Mouse (Mus musculus) G1E (cell line): Measurements from ENCODE around the gene Agap1. TPM values are rescaled to one million over a fixed set of nuclear protein-coding genes. Genes with fewer than 3 reads are reported as not detected.

ENCODE experiments used
- ATAC-seq: 2 replicates; pipeline ENCODE4 v1.8.0; 2016; ENCODE audit warnings: mild to moderate bottlenecking; ENCODE audit not compliant: insufficient number of reproducible peaks, poor library complexity, low FRiP score, severe bottlenecking; ENCODE audit errors: extremely low read depth
- DNase-seq: peaks from one replicate; pipeline ENCODE4 v3.0.0; 2012; ENCODE audit warnings: low spot score
- H3K27me3 ChIP-seq: 2 replicates; pipeline ENCODE4 v1.6.1; 2012; ENCODE audit warnings: mild to moderate bottlenecking, low read length, inconsistent platforms; ENCODE audit not compliant: insufficient read depth
- H3K36me3 ChIP-seq: replicated peaks from 2 replicates; pipeline ENCODE3; 2012; ENCODE audit warnings: mild to moderate bottlenecking, inconsistent platforms
- H3K4me1 ChIP-seq: 2 replicates; pipeline ENCODE4 v1.6.1; 2012; ENCODE audit warnings: low read depth, low read length, inconsistent platforms, mixed read lengths; ENCODE audit not compliant: insufficient read depth
- H3K4me3 ChIP-seq: 2 replicates; pipeline ENCODE4 v1.5.1; 2012; ENCODE audit warnings: low read depth, mild to moderate bottlenecking, inconsistent platforms, low read length, moderate library complexity, mixed read lengths
- H3K9me3 ChIP-seq: replicated peaks from 2 replicates; pipeline ENCODE4 v1.6.1; 2012; ENCODE audit warnings: inconsistent platforms
- CTCF ChIP-seq: IDR thresholded peaks from 2 replicates; pipeline ENCODE4 v1.5.1; 2012; ENCODE audit warnings: low read depth, low read length, inconsistent platforms, mixed read lengths
- GATA1 ChIP-seq: IDR thresholded peaks from 2 replicates; pipeline ENCODE4 v1.6.1; 2012; ENCODE audit warnings: borderline replicate concordance, low read length, inconsistent platforms, mixed read lengths
- GATA2 ChIP-seq: IDR thresholded peaks from 2 replicates; pipeline ENCODE4 v1.6.1; 2012; ENCODE audit warnings: low read depth, low read length, inconsistent platforms, borderline replicate concordance
- POLR2AphosphoS5 ChIP-seq: IDR thresholded peaks from 2 replicates; pipeline ENCODE4 v1.6.1; 2012; ENCODE audit warnings: low read depth, low read length, inconsistent platforms; ENCODE audit not compliant: insufficient replicate concordance
- TAL1 ChIP-seq: conservative IDR thresholded peaks from 2 replicates; pipeline ENCODE4 v1.6.1; 2012; ENCODE audit warnings: low read depth, low read length, inconsistent platforms, mixed read lengths
- polyA plus RNA-seq: library from polyadenylated mRNA; stranded (reverse); fragments of >175 nt; gene quantifications from 2 replicates; pipeline ENCODE4 v1.2.3, GENCODE M21; 2012
- total RNA-seq, 2 experiments: library from RNA; stranded (forward) in 1 of 2; stranded (reverse) in 1 of 2; fragments of 200-1000 nt in 1 of 2; fragments of >200 nt in 1 of 2; fragmentation: Nextera tagmentation in 1 of 2; gene quantifications; 2 replicates each; pipeline ENCODE4 v1.2.3; 2014 to 2017

Gene Agap1
- total and polyA plus RNA-seq, 3 experiments: 0.01 to 0.45 (median 0.16) TPM

DNA sequence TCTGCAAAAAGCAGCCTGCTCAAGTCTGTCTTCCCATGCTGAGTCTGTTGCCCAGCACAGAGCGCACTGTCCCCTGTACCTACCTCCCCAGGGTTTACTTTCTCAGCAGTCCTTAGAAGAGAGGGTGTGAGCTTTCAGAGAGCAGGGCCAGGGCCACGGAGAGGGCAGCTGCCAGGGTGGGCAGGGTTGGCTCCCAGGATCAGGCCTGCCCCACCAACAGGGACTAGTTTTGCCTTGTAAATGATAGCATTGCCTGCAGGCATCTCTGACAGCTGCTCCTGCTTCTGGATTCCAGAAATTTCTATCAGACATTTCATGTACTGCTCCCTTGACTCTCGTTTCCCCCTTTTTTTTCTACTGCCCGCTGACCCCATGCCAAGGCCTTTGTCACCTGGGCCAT lies 16.8 kb downstream of the Agap1 start:
- Histone ChIP-seq H3K9me3 (peaks cover 95% of the 10 kb centered on the region), H3K27me3 (no peaks in the 10 kb centered on the region; the same call in 1 of the 2 replicates), H3K4me3 (no peak overlapping the region), H3K36me3 (no peaks in the 10 kb centered on the region), H3K4me1 (no peaks in the 10 kb centered on the region)
- DNase-seq (no peak), ATAC-seq (no peak)
- TF ChIP-seq POLR2AphosphoS5: no peak
- TF ChIP-seq CTCF: no peak
- no peak for TF ChIP-seq GATA1
- TF ChIP-seq GATA2: no peak
- TF ChIP-seq TAL1: no peak

DNA sequence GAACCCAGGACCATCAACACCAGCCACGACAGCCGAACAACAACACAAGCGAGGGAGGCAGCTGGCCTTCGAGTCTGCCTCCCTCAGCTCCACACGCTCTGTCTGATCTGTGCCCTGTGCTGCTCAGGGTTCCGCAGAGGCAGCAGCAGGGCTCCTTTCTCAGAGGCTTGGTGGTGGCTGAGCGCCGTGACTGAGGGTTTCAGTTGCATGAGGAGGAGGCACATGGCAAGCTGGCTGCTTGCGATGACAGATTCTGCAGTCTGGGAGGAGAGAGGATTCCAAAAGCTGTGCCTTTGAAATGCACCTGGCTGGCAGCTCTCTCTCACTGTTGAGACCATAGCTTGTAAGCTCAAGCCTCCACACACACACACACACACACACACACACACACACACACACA lies 17.3 kb downstream of the Agap1 start:
- ATAC-seq (no peak), DNase-seq (no peak)
- no peaks in the 10 kb centered on the region for H3K36me3 ChIP-seq
- H3K4me3 ChIP-seq: peak overlapping the region; percentile 33; the same call in 1 of the 2 replicates
- no peak for TF ChIP-seq GATA2
- TF ChIP-seq POLR2AphosphoS5: no peak
- no peak for TF ChIP-seq TAL1
- TF ChIP-seq GATA1: no peak
- no peak for TF ChIP-seq CTCF
- H3K9me3 ChIP-seq: peaks cover 95% of the 10 kb centered on the region
- H3K4me1 ChIP-seq: no peaks in the 10 kb centered on the region
- no peaks in the 10 kb centered on the region; the same call in 1 of the 2 replicates for H3K27me3 ChIP-seq

DNA sequence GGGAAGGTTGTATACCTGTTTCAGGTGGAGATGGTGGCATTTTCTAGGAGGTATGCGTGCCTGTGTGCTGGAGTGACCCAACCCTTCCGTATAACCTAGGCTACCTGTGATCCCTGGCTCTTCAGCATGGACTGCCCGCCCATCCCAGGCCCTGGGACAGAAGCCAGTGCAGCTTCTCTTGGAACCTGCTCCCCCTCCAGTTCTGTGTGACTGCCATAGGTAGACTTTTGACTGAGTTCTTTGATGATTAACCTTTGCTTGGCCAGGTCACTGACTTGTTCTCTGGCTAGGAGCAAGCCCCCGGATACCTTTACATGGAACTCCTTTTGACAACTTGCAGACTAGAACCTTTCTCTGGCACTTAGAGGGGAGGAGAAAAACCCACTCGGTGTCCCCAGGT lies 19.3 kb downstream of the Agap1 start:
- no peaks in the 10 kb centered on the region for H3K36me3 ChIP-seq
- DNase-seq (no peak), ATAC-seq (no peak)
- no peak overlapping the region for H3K4me3 ChIP-seq
- peaks cover 94% of the 10 kb centered on the region for H3K9me3 ChIP-seq
- H3K4me1 ChIP-seq: no peaks in the 10 kb centered on the region
- no peaks in the 10 kb centered on the region; the same call in 1 of the 2 replicates for H3K27me3 ChIP-seq
- TF ChIP-seq TAL1: no peak
- no peak for TF ChIP-seq CTCF
- no peak for TF ChIP-seq POLR2AphosphoS5
- TF ChIP-seq GATA2: no peak
- TF ChIP-seq GATA1: no peak

DNA sequence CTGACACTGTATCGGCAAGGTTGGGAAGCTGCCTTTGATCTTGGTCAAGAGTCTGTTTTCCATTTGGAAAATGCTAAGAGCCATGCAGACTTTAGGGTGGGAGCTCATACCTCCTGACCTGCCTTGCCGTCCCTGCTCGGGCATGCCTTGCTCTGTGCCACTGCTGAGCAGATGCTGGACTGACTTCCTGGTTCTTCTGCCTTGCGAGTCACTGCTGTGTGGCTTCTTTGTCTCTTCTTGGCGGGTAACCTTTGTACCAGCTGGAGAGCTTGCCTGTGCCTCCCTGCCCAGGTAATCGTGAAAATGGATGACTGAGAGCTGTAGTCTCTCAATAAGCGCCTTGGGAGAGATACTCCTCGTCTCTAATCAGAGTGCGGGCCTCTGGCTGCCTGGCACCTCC lies 20.2 kb downstream of the Agap1 start:
- no peaks in the 10 kb centered on the region for H3K4me1 ChIP-seq
- H3K4me3 ChIP-seq: no peak overlapping the region
- H3K36me3 ChIP-seq: no peaks in the 10 kb centered on the region
- H3K9me3 ChIP-seq: peaks cover 95% of the 10 kb centered on the region
- DNase-seq (no peak), ATAC-seq (no peak)
- TF ChIP-seq TAL1 (no peak), GATA2 (no peak), POLR2AphosphoS5 (no peak)
- H3K27me3 ChIP-seq: no peaks in the 10 kb centered on the region; the same call in 1 of the 2 replicates

DNA sequence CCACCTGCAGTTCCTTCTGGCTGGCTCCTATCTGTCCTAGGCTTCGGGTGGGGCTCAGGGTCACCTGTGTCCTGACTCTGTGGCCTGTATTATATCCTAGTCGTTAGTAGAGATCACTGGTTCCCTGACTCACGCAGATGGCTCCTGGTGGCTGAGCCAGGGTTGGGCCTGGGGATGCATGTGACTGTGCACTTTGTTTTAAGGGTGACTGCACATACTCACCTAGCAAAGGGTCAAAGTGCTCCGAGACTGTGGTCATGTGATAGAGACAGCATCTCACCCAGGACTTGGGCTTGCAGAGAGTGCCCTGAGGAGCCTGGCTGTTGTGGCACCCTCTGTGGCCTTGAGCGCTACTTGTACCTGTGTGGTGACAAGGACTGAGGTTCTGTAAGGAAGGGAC lies 22.4 kb downstream of the Agap1 start:
- H3K9me3 ChIP-seq: peaks cover 95% of the 10 kb centered on the region
- no peaks in the 10 kb centered on the region for H3K27me3 ChIP-seq
- ATAC-seq (no peak), DNase-seq (no peak)
- H3K36me3 ChIP-seq: no peaks in the 10 kb centered on the region
- no peaks in the 10 kb centered on the region for H3K4me1 ChIP-seq
- H3K4me3 ChIP-seq: no peak overlapping the region
- no peak for TF ChIP-seq TAL1
- no peak for TF ChIP-seq GATA1
- no peak for TF ChIP-seq POLR2AphosphoS5
- TF ChIP-seq GATA2: no peak
- no peak for TF ChIP-seq CTCF

DNA sequence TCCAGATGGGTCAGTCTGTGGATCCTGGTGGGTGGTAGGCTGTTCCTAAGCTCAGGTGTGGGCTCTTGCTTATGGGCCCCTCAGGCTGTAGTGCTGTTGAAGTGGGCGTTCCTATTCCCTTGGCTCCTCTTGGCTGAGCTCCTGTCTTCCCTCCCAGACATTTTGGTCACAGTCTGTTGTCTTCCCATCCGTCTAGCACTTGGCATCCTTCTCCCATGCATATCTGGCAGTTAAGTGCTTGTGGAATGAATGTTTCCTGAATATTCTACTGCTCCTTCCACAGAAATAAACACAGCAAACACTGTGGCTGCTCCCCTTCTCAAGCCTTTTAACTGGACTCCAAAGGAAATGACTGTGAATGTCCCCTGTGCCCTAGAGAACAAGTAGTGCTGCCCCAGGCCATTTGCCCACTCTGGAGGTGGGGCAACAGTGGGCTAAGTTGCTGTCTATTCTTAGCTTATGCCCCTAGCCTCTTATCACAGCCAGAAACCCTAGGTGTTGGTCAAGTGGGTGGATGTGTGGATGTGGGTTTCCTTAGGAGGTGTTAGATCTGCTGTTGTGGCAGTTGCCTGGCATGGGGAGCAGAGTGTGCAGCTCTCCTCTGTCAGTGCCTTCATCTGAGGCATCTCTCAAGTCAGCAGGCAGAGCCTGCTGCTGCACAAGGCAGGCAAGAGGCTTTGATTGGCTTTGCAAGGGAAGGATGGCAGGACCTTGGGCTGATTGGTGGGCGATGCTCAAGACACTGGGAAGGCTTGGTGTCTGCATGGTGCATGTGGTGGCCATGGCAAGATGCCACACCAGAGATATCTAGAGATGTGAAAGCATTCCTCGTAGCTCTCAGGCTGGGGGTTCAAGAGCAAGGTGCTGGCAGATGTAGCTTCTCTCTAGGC lies 24.2 kb downstream of the Agap1 start:
- H3K27me3 ChIP-seq: no peaks in the 10 kb centered on the region

More for the DNA sequence above, 24.2 kb downstream of the Agap1 start:
- TF ChIP-seq TAL1: no peak
- TF ChIP-seq GATA2: no peak
- TF ChIP-seq CTCF: no peak
- no peak for TF ChIP-seq POLR2AphosphoS5
- TF ChIP-seq GATA1: no peak
- H3K36me3 ChIP-seq: no peaks in the 10 kb centered on the region
- DNase-seq (no peak), ATAC-seq (no peak)
- no peaks in the 10 kb centered on the region for H3K4me1 ChIP-seq
- peaks cover 96% of the 10 kb centered on the region for H3K9me3 ChIP-seq
- H3K4me3 ChIP-seq: no peak overlapping the region
